Mouse (Mus musculus) natural killer cell, adult 2 months (primary cell): ENCODE measurements around the gene Gigyf1.

Experiments used
- DNase-seq, 2 experiments: peaks; one replicate each; pipeline ENCODE4 v3.0.0; 2022; ENCODE audit warnings: low spot score in 2 of 2

Gigyf1 gene

GRCm38 (mm10) chr5:137513951-137514721 lies 4.2 kb upstream of the Gigyf1 start:
- no peak for DNase-seq

DNA sequence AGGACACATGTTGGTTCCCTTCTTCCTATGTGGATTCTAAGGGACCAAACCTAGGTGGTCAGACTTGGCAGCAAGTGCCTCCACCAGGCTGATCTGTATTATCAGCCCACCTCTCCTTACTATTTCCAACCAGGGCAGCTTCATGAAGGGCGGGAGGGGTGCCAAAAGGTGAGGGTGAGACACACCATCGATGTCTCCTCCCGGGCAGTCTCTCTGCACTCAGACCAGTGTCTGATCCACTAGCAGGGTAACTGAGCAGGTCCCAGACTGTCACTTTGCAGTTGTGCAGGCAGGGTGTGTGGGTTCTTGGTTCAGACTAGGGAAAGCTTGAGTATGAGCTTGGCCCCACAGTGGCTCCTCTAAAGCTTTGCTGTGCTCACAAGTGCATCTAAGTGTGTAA lies 3.5 kb upstream of the Gigyf1 start:
- no peak for DNase-seq

DNA sequence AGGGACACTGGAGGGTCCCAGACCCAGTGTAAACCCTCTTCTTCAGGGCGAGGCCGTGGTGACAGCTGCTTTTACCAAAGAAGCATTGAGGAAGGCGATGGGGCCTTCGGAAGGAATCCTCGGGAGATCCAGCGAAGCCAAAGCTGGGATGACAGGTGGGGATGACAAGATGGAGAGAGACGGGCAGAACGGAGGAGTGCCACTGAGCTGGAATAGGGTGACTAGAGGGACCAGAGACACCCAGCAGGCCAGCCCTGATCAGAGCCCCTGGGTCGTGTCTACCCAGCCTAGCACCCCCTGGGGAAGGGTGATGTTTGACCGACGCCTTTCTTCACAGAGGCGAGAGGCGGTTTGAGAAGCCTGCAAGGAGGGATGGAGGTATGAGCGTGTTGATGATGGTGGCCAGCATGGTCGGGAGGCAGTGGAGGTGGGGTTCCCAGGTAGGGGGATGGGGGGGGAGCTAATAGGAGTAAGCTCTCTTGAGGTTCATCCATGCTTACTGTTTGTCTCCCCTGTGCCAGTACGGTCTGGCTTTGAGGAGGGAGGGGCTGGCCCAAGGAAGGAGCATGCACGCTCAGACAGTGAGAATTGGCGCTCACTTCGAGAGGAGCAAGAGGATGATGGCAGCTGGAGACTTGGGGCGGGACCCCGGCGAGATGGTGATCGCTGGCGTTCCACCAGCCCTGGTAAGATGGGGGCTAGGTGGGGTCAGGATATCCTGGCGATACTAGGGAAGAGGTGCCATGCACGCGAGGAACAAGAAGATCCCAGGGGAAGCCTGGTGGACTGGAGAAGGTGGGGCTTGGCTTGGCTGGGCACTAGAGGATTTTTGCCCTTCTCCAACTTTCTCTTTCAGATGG lies 1.6 kb downstream of the Gigyf1 start:
- DNase-seq = no peak

DNA sequence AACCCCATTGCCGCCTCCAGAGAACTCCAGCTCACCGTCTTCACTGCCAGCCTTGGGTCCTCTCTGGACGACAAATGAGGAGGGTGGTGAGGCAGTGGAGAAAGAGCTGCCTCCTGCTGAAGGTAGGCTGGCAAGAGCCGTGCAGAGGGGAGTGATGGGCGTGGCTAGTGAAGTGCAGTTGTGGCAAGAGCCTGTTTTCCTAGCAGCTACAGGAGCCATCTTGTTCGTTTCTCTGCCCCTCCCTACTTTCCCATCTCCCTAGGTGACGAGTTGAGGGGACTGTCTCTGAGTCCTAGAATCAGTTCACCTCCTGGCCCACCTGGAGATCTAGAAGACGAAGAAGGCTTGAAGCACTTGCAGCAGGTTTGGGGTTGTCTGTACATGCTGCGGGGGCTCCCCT lies 3.5 kb downstream of the Gigyf1 start:
- DNase-seq = no peak

- DNase-seq = no peak
Observed at GRCm38 (mm10) chr5:137522711-137523110, 4.4 kb downstream of the Gigyf1 start.

GRCm38 (mm10) chr5:137523396-137524250 lies 5.3 kb downstream of the Gigyf1 start:
- no peak for DNase-seq

- no peak for DNase-seq
Observed at GRCm38 (mm10) chr5:137524251-137524515, 5.8 kb downstream of the Gigyf1 start.

DNA sequence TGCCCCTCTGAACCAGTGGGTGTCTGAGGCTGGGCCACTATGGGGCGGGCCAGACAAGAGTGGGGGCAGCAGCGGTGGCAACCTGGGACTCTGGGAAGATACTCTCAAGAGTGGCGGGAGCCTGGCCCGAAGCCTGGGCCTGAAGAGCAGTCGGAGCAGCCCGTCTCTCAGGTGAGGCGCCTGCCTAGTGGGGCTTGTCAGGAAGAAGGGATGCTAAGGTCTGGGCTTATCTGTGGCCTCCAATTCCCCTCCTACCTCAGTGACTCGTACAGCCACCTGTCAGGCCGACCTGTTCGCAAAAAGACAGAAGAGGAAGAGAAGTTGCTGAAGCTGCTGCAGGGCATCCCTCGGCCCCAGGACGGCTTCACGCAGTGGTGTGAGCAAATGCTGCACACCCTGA lies 6.3 kb downstream of the Gigyf1 start:
- DNase-seq = no peak

- no peak for DNase-seq
Observed at GRCm38 (mm10) chr5:137525511-137525910, 7.2 kb downstream of the Gigyf1 start.

DNA sequence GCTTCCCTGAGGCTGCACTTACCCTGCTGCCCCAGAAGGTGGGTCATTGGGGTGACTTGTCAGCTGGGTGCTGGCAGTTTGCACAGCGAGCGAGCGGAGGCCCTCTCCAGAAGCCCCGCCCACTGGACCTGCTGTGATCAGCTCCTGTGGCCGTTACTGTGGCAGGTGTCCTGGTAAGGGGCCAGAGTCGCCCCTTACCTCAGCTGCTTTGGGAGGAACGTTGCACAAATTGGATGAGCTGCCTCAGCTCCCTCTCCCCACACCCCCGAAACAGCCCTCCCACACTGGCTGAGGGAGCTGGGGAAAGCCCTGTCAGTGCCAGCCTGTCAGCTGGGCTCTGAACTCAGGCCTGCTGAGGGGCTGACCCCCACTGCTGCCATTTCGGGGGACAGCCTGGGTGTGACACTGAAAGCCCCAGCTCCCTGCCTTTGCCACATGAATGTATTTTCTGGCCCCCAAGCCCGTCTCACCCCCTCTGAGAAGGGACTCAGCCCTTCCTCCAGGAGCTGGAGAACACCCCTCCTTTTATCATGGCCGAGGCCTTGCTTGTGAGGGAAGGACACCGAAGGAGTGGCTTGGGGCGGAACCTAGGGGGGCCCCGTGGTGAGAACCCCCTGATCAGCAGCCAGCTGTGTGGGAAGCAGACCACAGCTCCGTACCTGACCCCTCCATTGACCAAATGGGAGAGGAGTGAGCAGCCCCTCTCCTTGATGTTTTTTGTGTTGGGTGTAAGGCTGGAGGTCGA lies 8.0 kb downstream of the Gigyf1 start:
- DNase-seq = no peak

- DNase-seq = no peak
Observed at GRCm38 (mm10) chr5:137527413-137527812, 9.1 kb downstream of the Gigyf1 start.

DNA sequence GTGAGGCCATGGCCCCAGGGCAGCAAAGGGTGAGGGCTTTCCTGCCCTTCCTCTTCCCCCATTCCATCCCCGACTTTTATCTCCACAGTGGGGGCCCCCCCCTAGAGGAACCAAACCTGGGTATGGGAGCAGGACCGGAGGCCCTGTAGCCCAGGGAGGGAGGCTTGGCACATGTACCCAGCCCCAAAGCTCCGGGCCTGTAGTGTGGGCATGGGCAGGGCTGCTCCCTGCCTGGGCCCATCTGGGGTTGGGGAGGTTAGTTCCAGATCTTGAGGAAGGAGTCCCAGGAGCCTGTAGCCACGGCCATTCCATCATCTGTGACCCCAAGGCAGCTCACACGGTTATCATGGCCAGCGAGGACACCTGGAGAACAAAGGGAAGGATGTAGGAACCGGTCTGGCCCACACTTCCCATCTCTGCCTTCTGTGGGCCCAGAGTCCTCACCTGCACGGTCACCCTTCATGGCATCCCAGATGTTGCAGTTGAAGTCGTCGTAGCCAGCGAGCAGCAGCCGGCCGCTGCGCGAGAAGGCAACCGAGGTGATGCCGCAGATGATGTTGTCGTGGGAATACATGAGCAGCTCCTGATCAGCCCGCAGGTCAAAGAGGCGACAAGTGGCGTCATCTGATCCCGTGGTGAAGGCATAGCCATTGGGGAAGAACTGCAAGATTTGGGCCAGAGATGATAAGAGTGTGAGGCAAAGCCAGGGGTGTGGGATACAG lies 10.1 kb downstream of the Gigyf1 start:
- no peak for DNase-seq

DNA sequence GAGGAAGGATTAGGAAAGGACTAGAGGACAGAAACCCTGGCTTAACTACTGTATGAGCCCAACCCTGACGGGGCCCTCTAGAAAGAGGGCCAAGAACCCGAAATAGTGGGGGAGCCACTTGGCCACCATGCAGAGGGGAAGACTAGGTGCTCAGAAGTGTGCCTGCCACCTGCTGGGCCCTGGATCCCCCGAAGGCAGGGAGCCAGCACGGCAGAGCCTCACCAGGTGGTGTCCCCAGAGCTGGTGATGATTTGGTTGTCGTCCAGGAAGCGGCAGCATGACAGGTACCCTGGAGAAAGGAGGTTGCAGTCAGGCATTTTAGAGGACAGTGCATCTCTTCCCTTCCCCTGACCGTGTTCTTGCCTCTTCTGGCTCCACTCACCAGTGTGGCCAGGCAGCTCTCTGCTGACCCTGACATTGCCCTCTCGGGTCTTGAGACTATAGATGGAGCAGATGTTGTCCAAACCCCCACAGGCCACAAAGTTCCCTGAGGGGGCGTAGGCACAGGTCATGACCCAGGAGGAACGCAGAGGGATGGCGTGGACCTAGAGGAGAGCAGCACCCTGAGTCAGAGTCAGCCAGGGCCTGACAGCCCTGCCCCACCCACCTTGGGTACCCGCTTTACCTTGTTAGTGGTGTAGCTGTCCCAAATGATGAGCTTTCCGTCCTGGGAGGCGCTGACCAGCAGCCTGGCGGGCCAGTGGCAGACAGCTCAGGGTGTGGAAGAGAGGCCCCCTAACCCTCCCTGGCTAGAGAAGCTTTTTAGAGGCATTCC lies 11.1 kb downstream of the Gigyf1 start:
- no peak for DNase-seq

GRCm38 (mm10) chr5:137530075-137530474 lies 11.7 kb downstream of the Gigyf1 start:
- DNase-seq = no peak

DNA sequence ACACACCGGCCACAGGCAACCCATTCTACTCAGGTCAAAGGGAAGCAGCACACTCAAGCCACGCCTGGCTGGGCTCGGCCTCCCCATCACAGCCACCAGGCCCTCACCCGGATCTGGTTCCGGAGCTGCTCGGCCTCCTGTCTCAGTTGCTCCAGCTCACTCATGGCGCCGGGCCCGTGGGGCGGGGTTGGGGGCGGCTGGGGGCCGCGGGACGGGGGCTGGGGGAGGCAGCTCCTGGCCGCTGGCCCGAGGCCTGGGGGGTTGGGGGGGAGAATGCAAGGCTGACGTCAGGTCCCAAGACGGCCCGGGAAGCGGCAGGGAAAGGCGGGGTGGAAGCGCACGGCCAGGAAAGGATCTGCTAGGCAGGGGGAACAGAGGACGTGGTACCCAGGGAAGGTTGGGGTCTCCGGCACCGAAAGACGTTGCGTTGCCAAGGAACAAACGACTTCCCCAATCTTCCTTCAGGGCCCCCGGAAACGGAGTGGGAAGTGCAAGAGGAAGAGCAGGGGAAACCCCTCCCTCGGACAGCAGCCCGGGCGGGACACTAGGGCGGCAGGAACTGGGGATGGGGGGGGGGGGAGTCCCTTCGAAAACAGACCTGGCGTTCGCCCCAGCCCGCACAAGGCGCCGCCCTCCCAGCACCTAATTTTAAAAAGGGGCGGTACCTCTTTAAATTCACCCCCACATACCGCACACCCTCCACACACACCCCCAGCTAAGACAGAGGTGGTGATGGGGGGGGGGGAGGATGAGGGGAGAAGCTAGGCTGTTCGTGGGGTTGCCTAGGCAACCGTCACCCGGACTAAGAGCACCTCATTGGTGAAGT lies 12.5 kb downstream of the Gigyf1 start:
- DNase-seq = peak; percentile 64 to 72

GRCm38 (mm10) chr5:137531414-137532130 lies 13.2 kb downstream of the Gigyf1 start:
- no peak for DNase-seq

DNA sequence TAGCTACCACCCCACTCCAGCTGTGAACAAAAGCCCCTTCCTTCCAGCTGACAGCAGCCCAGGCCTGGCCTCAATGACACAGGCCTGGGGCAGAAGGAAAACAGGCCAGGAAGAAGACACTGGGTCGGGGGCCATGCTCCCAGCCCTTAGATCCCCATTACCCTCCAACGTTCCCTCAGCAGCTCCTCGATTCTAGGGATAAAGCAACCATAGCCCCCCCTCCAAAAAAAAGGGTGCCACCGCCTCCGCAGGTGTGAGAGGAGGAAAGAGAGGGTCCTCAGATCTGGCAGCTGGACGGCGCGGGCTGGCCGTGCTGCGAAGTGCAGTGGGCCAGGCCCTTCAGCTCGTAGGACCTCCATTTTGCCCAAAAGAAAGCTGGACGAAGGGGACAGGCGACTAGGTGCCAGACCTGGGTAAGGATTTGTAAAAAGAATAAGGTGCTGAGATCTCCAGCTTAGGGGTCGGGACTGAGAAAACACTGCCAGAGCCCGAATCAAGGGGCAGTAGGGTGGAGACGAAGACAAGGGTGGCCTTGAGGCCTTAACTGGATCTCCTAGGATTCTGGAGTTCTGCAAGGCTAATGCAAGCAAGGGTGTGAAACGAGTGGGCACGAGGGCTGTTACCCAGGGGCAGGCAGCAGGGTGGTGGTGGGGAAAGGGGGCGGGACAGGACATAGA lies 13.9 kb downstream of the Gigyf1 start:
- no peak for DNase-seq

- DNase-seq = no peak
Observed at GRCm38 (mm10) chr5:137532808-137533116, 14.4 kb downstream of the Gigyf1 start.
